Mouse (Mus musculus): ENCODE data around the gene Foxred1. TPM values are rescaled to one million over a fixed set of nuclear protein-coding genes. Genes with fewer than 3 reads are reported as not detected.

Foxred1 gene
- polyA plus RNA-seq, 1 experiment from 2014 or later: 42.8 TPM

- Histone ChIP-seq H3K9me3 (no peaks in the 10 kb centered on the region), H3K4me1 (peaks cover 14% of the 10 kb centered on the region), H3K4me3 (no peak overlapping the region), H3K4me2 (replicated peaks) (no peak overlapping the region), H3K27ac (replicated peaks) (no peak overlapping the region), H3K9ac (replicated peaks) (no peak overlapping the region), H3K27me3 (no peaks in the 10 kb centered on the region), H3K36me3 (no peaks in the 10 kb centered on the region)
- WGBS: 75% methylated on average over 11 of the region's 11 CpGs
- ATAC-seq (replicated peaks): no peak
These were observed 47.7 kb downstream of the Foxred1 start for GRCm38 (mm10) chr9:35163011-35163690.

- no peaks in the 10 kb centered on the region for H3K36me3 ChIP-seq
- no peaks in the 10 kb centered on the region for H3K27me3 ChIP-seq
- no peak overlapping the region for H3K4me3 ChIP-seq
- H3K27ac ChIP-seq (replicated peaks): no peak overlapping the region
- H3K9me3 ChIP-seq: no peaks in the 10 kb centered on the region
- peaks cover 7% of the 10 kb centered on the region; the same call in 1 of the 2 replicates for H3K4me1 ChIP-seq
- H3K9ac ChIP-seq (replicated peaks): no peak overlapping the region
- no peak for ATAC-seq (replicated peaks)
- H3K4me2 ChIP-seq (replicated peaks): no peak overlapping the region
- 89% methylated on average over 7 of the region's 7 CpGs for WGBS
These were observed 49.1 kb downstream of the Foxred1 start for GRCm38 (mm10) chr9:35161721-35162120.

DNA sequence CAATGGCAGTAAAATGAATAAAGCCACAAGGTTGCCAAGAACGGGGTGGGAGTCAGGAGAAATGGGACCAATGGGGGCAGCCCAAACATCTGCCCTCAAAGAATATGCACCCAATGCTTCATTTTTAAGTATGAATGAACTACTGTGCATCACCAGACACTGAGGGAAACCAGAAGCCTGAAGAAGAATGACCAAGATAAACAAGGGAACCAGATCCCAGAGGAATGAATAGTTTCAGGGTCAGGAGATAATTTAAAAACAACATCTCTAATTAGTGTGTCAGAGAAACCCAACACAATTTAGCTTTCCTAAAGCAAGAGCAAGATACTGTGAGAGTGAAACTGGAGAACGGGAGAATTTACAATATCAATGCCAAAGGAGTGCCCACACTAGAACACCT is 50.2 kb downstream of the Foxred1 start:
- Histone ChIP-seq H3K9me3 (no peaks in the 10 kb centered on the region), H3K27ac (replicated peaks) (no peak overlapping the region), H3K4me3 (no peak overlapping the region), H3K4me1 (0 out of 2 replicates have a peak, but pooled peaks cover 3% of the 10 kb centered on the region), H3K36me3 (no peaks in the 10 kb centered on the region), H3K27me3 (no peaks in the 10 kb centered on the region), H3K4me2 (replicated peaks) (no peak overlapping the region), H3K9ac (replicated peaks) (no peak overlapping the region)
- ATAC-seq (replicated peaks): no peak
- 81% methylated on average over 2 of the region's 2 CpGs for WGBS

DNA sequence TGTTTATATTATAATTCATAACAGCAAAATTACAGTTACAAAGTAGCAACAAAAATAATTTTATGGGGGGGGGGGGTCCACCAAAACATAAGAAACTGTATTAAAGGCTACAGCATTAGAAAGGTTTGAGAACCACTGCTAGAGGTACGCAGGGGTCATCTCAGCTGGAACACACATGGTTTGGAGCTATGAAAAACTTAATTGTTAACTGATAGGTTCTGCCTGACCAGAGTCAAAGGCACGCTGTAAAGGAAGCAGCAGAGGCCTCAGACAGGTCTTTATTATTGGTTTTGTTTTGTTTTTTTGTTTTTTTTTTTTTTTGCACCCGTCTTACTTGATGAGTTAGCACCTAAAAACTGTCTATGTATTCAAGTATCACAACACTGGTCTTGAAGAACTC is 52.4 kb downstream of the Foxred1 start:
- H3K27me3 ChIP-seq: no peaks in the 10 kb centered on the region
- no peak overlapping the region for H3K4me3 ChIP-seq
- 82% methylated on average over 3 of the region's 3 CpGs for WGBS
- no peaks in the 10 kb centered on the region for H3K36me3 ChIP-seq
- no peak overlapping the region for H3K9ac ChIP-seq (replicated peaks)
- no peak overlapping the region for H3K27ac ChIP-seq (replicated peaks)
- H3K4me2 ChIP-seq (replicated peaks): no peak overlapping the region
- no peaks in the 10 kb centered on the region for H3K9me3 ChIP-seq
- ATAC-seq (replicated peaks): no peak
- 0 out of 2 replicates have a peak, but pooled peaks cover 3% of the 10 kb centered on the region for H3K4me1 ChIP-seq

DNA sequence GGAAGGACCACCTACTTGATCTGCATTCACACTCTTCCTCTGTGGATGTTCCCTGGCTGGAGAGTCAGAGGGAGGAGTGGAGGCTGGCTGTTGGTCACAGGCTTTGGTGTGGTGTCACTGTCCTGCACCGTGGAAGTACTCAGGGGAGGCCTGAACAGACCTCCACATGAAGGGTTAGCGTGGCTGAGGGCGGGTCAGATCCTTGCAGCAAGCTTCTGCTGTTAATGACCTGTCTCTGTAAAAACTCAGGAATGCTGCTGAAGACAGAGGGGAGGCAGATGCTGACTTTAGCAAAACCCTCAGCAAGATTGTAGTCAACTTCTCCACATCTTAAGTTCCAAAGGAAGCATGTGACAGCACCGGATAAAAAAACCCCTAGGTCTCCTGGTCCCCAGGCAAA is 54.0 kb downstream of the Foxred1 start:
- Histone ChIP-seq H3K4me3 (no peak overlapping the region), H3K27me3 (no peaks in the 10 kb centered on the region), H3K9ac (replicated peaks) (no peak overlapping the region), H3K4me1 (0 out of 2 replicates have a peak, but pooled peaks cover 3% of the 10 kb centered on the region), H3K36me3 (no peaks in the 10 kb centered on the region), H3K9me3 (no peaks in the 10 kb centered on the region), H3K4me2 (replicated peaks) (no peak overlapping the region), H3K27ac (replicated peaks) (no peak overlapping the region)
- no peak for ATAC-seq (replicated peaks)
- WGBS: 90% methylated on average over 4 of the region's 4 CpGs

DNA sequence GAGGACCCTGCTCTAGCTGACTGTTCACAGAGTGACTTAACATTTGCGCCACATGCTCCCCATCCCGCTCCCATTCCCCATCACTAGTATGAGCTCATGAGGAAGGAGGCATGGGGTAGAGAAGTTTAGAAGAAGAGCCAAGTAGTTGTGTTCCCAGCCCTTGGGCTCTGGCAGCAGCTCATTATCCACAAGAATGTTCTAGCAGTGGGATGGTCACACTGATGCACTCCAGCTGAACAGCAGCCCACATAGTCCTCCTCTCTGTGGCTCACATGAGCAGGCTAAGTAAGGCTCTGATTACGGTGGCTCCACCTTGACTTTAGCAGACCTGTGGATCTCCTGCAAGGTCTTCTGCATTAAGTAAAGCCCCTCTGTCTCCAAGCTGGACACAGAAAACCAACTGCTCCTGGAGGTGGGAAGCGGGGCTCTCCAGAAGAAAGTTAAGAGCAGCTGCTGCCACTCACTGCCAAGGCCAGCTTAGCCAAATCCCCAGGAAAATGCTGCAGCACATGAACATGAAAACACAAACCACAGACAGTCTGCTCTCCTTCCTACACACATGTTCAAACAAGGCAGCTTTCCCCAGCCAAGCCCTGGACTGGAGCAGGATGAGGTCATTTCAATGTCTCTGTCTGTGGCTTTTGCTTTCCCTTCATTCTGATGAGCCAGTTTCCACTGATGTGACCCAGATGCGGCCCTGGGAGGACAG is 54.7 kb downstream of the Foxred1 start:
- H3K9me3 ChIP-seq: no peaks in the 10 kb centered on the region
- H3K27me3 ChIP-seq: no peaks in the 10 kb centered on the region
- no peaks in the 10 kb centered on the region for H3K36me3 ChIP-seq
- no peak overlapping the region for H3K4me3 ChIP-seq
- H3K9ac ChIP-seq (replicated peaks): no peak overlapping the region
- WGBS: 96% methylated on average over 5 of the region's 5 CpGs
- no peak for ATAC-seq (replicated peaks)
- H3K4me1 ChIP-seq: no peaks in the 10 kb centered on the region
- no peak overlapping the region for H3K4me2 ChIP-seq (replicated peaks)
- H3K27ac ChIP-seq (replicated peaks): no peak overlapping the region

Other genes with a start within 250 kb of the Foxred1 start
- gene St3gal4, start 91.8 kb downstream of the Foxred1 start, polyA plus RNA-seq (2015; fragmentation: Nextera tagmentation; extraction: Ambion mirVana): 13.7 and 13.8 TPM in 2 replicates
- gene Dcps, start 35.0 kb downstream of the Foxred1 start, polyA plus RNA-seq (2015; fragmentation: Nextera tagmentation; extraction: Ambion mirVana): 85.6 and 91.2 TPM in 2 replicates
- gene Srpr, start 10.9 kb downstream of the Foxred1 start, polyA plus RNA-seq (2015; fragmentation: Nextera tagmentation; extraction: Ambion mirVana): 49.4 and 54.4 TPM in 2 replicates
- 3.8 and 4.4 TPM in 2 replicates for gene Tirap, start 10.8 kb downstream of the Foxred1 start, polyA plus RNA-seq (2015; fragmentation: Nextera tagmentation; extraction: Ambion mirVana)
- 85.3 and 92.9 TPM in 2 replicates for gene Fam118b, start 56.8 kb upstream of the Foxred1 start, polyA plus RNA-seq (2015; fragmentation: Nextera tagmentation; extraction: Ambion mirVana)
- 20.3 and 23.6 TPM in 2 replicates for gene Rpusd4, start 56.8 kb upstream of the Foxred1 start, polyA plus RNA-seq (2015; fragmentation: Nextera tagmentation; extraction: Ambion mirVana)
- 15.0 and 18.2 TPM in 2 replicates for gene Cdon, start 210.1 kb upstream of the Foxred1 start, polyA plus RNA-seq (2015; fragmentation: Nextera tagmentation; extraction: Ambion mirVana)